Mouse (Mus musculus): ENCODE results near the gene Gen1. TPM values are rescaled to one million over a fixed set of nuclear protein-coding genes. Genes with fewer than 3 reads are reported as not detected.
A peak's percentile ranks its signal among the peaks of the same experiment; 100 is the strongest.

The Gen1 gene
- total RNA-seq, 2 experiments from 2014 or later: 1.8 to 1.9 TPM

GRCm38 (mm10) chr12:11198026-11198425, 67.6 kb downstream of the Gen1 start:
- no peak for DNase-seq (ENCODE audit: low spot score in 2 of 2)
- intact Hi-C loops (cut with DNase I): loop anchor here (5.0 kb wide), 2 partner anchors 69 to 949 kb away; partner anchors contain the start of genes Gen1 and Smc6

GRCm38 (mm10) chr12:11196830-11197229, 68.8 kb downstream of the Gen1 start:
- intact Hi-C loops (cut with DNase I): loop anchor here (5.0 kb wide), 2 partner anchors 70 to 950 kb away; partner anchors contain the start of genes Gen1 and Smc6

GRCm38 (mm10) chr12:11196142-11196597, 69.4 kb downstream of the Gen1 start:
- intact Hi-C loops (cut with DNase I): loop anchor here (5.0 kb wide), 2 partner anchors 71 to 951 kb away; partner anchors contain the start of genes Gen1 and Smc6
- peak; percentile 65 for DNase-seq (ENCODE audit: low spot score in 2 of 2)

More at GRCm38 (mm10) chr12:11196830-11197229, 68.8 kb downstream of the Gen1 start:
- DNase-seq (ENCODE audit: low spot score in 2 of 2): no peak

- no peak for DNase-seq (ENCODE audit: low spot score in 2 of 2)
- intact Hi-C loops (cut with DNase I): loop anchor here (5.0 kb wide), 2 partner anchors 72 to 952 kb away; partner anchors contain the start of genes Gen1 and Smc6
These were observed 70.6 kb downstream of the Gen1 start for GRCm38 (mm10) chr12:11195031-11195430.

Small RNAs within 50 kb of the gene (microRNA-seq; reads per million reads assigned to microRNA genes)
- not detected for gene Mir7675

Other genes with a start within 250 kb of the Gen1 start
- 1 to 10 TPM; 6.9 to 9.3 TPM for gene Kcns3, start 114.7 kb downstream of the Gen1 start, total RNA-seq (2021)
- gene Msgn1, start 56.8 kb downstream of the Gen1 start, total RNA-seq (2021): not detected
- 10 to 100 TPM; 24.6 to 29.9 TPM for gene Smc6, start 85 bp upstream of the Gen1 start, total RNA-seq (2021)
- gene Vsnl1, start 170.8 kb upstream of the Gen1 start, total RNA-seq (2021): 100 to 1,000 TPM; 618 to 709 TPM
- gene Rad51ap2, start 190.3 kb upstream of the Gen1 start, total RNA-seq (2021): 1 to 10 TPM; 2.4 to 3.5 TPM

Data from left cerebral cortex, postnatal 36 days (tissue).